Mouse (Mus musculus): ENCODE results near the gene Bscl2. TPM values are rescaled to one million over a fixed set of nuclear protein-coding genes. Genes with fewer than 3 reads are reported as not detected.

Gene Bscl2
- polyA plus RNA-seq, 1 experiment from 2014 or later = 84.0 TPM

Small RNAs within 50 kb of the gene (microRNA-seq; reads per million reads assigned to microRNA genes)
- gene Mir5136 = not detected

Other genes starting within 250 kb of the Bscl2 start
- gene Slc22a8, start 246.2 kb upstream of the Bscl2 start, polyA plus RNA-seq (2015; fragmentation: Nextera tagmentation; extraction: Ambion mirVana) = 4.4 and 4.8 TPM in 2 replicates
- 8.3 and 9.8 TPM in 2 replicates for gene Slc22a6, start 219.4 kb upstream of the Bscl2 start, polyA plus RNA-seq (2015; fragmentation: Nextera tagmentation; extraction: Ambion mirVana)
- gene Chrm1, start 173.7 kb upstream of the Bscl2 start, polyA plus RNA-seq (2015; fragmentation: Nextera tagmentation; extraction: Ambion mirVana) = 0.51 and 0.71 TPM in 2 replicates
- gene Slc3a2, start 114.1 kb upstream of the Bscl2 start, polyA plus RNA-seq (2015; fragmentation: Nextera tagmentation; extraction: Ambion mirVana) = 153 and 163 TPM in 2 replicates
- 82.6 and 89.9 TPM in 2 replicates for gene Wdr74, start 101.6 kb upstream of the Bscl2 start, polyA plus RNA-seq (2015; fragmentation: Nextera tagmentation; extraction: Ambion mirVana)
- 1.9 and 3.0 TPM in 2 replicates for gene 1700092M07Rik, start 96.7 kb upstream of the Bscl2 start, polyA plus RNA-seq (2015; fragmentation: Nextera tagmentation; extraction: Ambion mirVana)
- 120 and 128 TPM in 2 replicates for gene Stx5a, start 96.1 kb upstream of the Bscl2 start, polyA plus RNA-seq (2015; fragmentation: Nextera tagmentation; extraction: Ambion mirVana)
- gene Nxf1, start 80.4 kb upstream of the Bscl2 start, polyA plus RNA-seq (2015; fragmentation: Nextera tagmentation; extraction: Ambion mirVana) = 168 and 170 TPM in 2 replicates
- 257 and 258 TPM in 2 replicates for gene Tmem223, start 66.5 kb upstream of the Bscl2 start, polyA plus RNA-seq (2015; fragmentation: Nextera tagmentation; extraction: Ambion mirVana)
- gene Tmem179b, start 63.0 kb upstream of the Bscl2 start, polyA plus RNA-seq (2015; fragmentation: Nextera tagmentation; extraction: Ambion mirVana) = 38.1 and 38.6 TPM in 2 replicates
- 27.1 and 30.1 TPM in 2 replicates for gene Taf6l, start 51.0 kb upstream of the Bscl2 start, polyA plus RNA-seq (2015; fragmentation: Nextera tagmentation; extraction: Ambion mirVana)
- gene Polr2g, start 38.9 kb upstream of the Bscl2 start, polyA plus RNA-seq (2015; fragmentation: Nextera tagmentation; extraction: Ambion mirVana) = 153 and 163 TPM in 2 replicates
- 8.0 and 8.4 TPM in 2 replicates for gene Zbtb3, start 34.9 kb upstream of the Bscl2 start, polyA plus RNA-seq (2015; fragmentation: Nextera tagmentation; extraction: Ambion mirVana)
- 60.4 and 61.4 TPM in 2 replicates for gene Ttc9c, start 18.1 kb upstream of the Bscl2 start, polyA plus RNA-seq (2015; fragmentation: Nextera tagmentation; extraction: Ambion mirVana)
- gene Hnrnpul2, start 17.5 kb upstream of the Bscl2 start, polyA plus RNA-seq (2015; fragmentation: Nextera tagmentation; extraction: Ambion mirVana) = 5.8 and 6.3 TPM in 2 replicates
- gene AC129217.1, start 7.7 kb upstream of the Bscl2 start, polyA plus RNA-seq (2015; fragmentation: Nextera tagmentation; extraction: Ambion mirVana) = not detected in 2 replicates
- 346 and 374 TPM in 2 replicates for gene Gng3, start 1.7 kb downstream of the Bscl2 start, polyA plus RNA-seq (2015; fragmentation: Nextera tagmentation; extraction: Ambion mirVana)
- 1.0 and 1.3 TPM in 2 replicates for gene Lrrn4cl, start 13.3 kb downstream of the Bscl2 start, polyA plus RNA-seq (2015; fragmentation: Nextera tagmentation; extraction: Ambion mirVana)
- 162 TPM in 2 replicates for gene Ubxn1, start 34.0 kb downstream of the Bscl2 start, polyA plus RNA-seq (2015; fragmentation: Nextera tagmentation; extraction: Ambion mirVana)
- gene Uqcc3, start 43.5 kb downstream of the Bscl2 start, polyA plus RNA-seq (2015; fragmentation: Nextera tagmentation; extraction: Ambion mirVana) = 71.0 and 72.3 TPM in 2 replicates
- gene Lbhd1, start 46.3 kb downstream of the Bscl2 start, polyA plus RNA-seq (2015; fragmentation: Nextera tagmentation; extraction: Ambion mirVana) = 45.3 and 57.7 TPM in 2 replicates
- not detected in 2 replicates for gene Gm49403, start 46.5 kb downstream of the Bscl2 start, polyA plus RNA-seq (2015; fragmentation: Nextera tagmentation; extraction: Ambion mirVana)
- gene 1810009A15Rik, start 51.4 kb downstream of the Bscl2 start, polyA plus RNA-seq (2015; fragmentation: Nextera tagmentation; extraction: Ambion mirVana) = 56.5 and 61.6 TPM in 2 replicates
- not detected in 2 replicates for gene Gm49416, start 51.5 kb downstream of the Bscl2 start, polyA plus RNA-seq (2015; fragmentation: Nextera tagmentation; extraction: Ambion mirVana)
- 34.3 and 34.6 TPM in 2 replicates for gene Ints5, start 55.5 kb downstream of the Bscl2 start, polyA plus RNA-seq (2015; fragmentation: Nextera tagmentation; extraction: Ambion mirVana)
- 91.7 and 95.9 TPM in 2 replicates for gene Ganab, start 60.6 kb downstream of the Bscl2 start, polyA plus RNA-seq (2015; fragmentation: Nextera tagmentation; extraction: Ambion mirVana)
- 89.7 and 91.8 TPM in 2 replicates for gene B3gat3, start 82.9 kb downstream of the Bscl2 start, polyA plus RNA-seq (2015; fragmentation: Nextera tagmentation; extraction: Ambion mirVana)
- gene Rom1, start 91.9 kb downstream of the Bscl2 start, polyA plus RNA-seq (2015; fragmentation: Nextera tagmentation; extraction: Ambion mirVana) = 1.6 and 1.8 TPM in 2 replicates
- 9.4 and 11.3 TPM in 2 replicates for gene Eml3, start 92.1 kb downstream of the Bscl2 start, polyA plus RNA-seq (2015; fragmentation: Nextera tagmentation; extraction: Ambion mirVana)
- 133 and 137 TPM in 2 replicates for gene Mta2, start 104.4 kb downstream of the Bscl2 start, polyA plus RNA-seq (2015; fragmentation: Nextera tagmentation; extraction: Ambion mirVana)
- gene Tut1, start 116.4 kb downstream of the Bscl2 start, polyA plus RNA-seq (2015; fragmentation: Nextera tagmentation; extraction: Ambion mirVana) = 29.4 and 31.1 TPM in 2 replicates
- 344 and 348 TPM in 2 replicates for gene Eef1g, start 129.6 kb downstream of the Bscl2 start, polyA plus RNA-seq (2015; fragmentation: Nextera tagmentation; extraction: Ambion mirVana)
- 5.7 and 6.4 TPM in 2 replicates for gene Ahnak, start 151.8 kb downstream of the Bscl2 start, polyA plus RNA-seq (2015; fragmentation: Nextera tagmentation; extraction: Ambion mirVana)

All from hindbrain, embryonic 13.5 days (tissue).